Mouse (Mus musculus) adrenal gland, postnatal 14 days (tissue): ENCODE data around the gene Slc6a13. TPM values are rescaled to one million over a fixed set of nuclear protein-coding genes. Genes with fewer than 3 reads are reported as not detected.

Experiments
- DNase-seq: peaks from one replicate; pipeline ENCODE4 v3.0.0; 2021; ENCODE audit warnings: mixed read lengths
- microRNA-seq, 2 experiments: library from miRNA; unstranded; fragments of <30 nt; microRNA quantifications; one replicate each; pipeline ENCODE4 v1.2.0; 2021
- total RNA-seq: library from RNA; stranded (reverse); gene quantifications from 2 replicates; pipeline ENCODE4 v1.2.3, GENCODE M21; 2021

The Slc6a13 gene
- total RNA-seq, 1 experiment from 2014 or later, result 17.9 TPM

DNA sequence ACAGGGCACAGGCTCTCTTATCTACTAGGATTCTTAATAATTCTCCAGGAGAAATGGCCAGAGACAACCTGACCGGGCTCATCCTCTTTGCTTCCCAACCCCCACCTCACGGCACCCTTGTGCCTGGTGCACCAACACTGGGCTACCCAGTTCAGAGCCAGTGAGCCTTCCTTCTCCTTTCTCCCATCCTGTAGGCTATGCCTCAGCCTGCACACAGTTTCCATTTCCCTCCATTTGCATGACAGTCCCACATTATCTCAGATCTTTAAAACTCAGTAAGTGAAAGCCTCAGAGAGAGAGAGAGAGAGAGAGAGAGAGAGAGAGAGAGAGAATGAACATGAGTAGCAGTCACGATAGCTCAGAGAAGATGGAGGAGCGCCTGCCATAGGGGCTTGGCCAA is 78.2 kb downstream of the Slc6a13 start:
- DNase-seq, result no peak

- no peak for DNase-seq
Observed at GRCm38 (mm10) chr6:121380576-121380975, 80.5 kb downstream of the Slc6a13 start.

DNA sequence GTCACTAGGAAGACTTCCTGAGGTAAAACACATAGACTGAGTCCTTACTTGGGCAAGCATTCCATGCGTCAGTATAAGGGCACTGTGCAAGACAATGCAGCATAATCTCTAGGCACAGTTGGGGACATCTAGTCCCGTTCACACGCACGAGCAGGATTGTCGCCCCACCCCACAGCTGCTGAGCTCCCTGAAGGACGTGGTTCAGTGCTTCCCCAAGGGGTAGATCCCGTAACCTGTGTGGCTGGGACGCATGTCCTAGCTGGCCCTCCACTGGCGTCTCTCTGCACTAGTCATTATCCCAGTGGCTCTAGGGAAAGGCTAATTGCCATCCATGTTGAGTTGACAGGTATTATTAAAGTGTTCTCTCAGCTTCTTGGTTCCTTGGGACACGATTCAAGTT is 82.0 kb downstream of the Slc6a13 start:
- no peak for DNase-seq

DNA sequence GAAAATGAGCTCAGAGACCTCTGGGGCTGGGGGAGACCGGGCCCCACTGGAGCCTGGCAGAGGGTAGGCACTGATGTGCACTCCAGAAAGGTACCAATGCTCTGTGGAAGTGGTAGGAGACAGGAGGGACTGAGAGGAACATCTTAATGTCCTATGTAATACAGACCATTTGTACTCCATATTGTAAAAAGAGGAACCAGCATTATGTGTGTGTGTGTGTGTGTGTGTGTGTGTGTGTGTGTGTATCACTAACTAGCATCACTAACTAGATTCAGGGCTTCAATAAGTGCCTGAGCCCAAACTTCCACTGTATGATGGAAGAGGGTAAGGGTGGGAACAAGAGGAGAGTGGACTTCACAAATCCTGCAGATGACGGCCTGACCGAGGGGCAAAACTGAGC is 85.4 kb downstream of the Slc6a13 start:
- no peak for DNase-seq

Small RNA genes within 50 kb of the gene (microRNA-seq; reads per million reads assigned to microRNA genes)
- gene Gm24855, result 0 reads per million in 2 experiments

Other genes starting within 250 kb of the Slc6a13 start
- 56.9 and 59.6 TPM in 2 replicates for gene Mical3, start 169.2 kb upstream of the Slc6a13 start, total RNA-seq
- 11.9 and 12.7 TPM in 2 replicates for gene Pex26, start 116.6 kb upstream of the Slc6a13 start, total RNA-seq
- 15.9 and 17.5 TPM in 2 replicates for gene Tuba8, start 89.5 kb upstream of the Slc6a13 start, total RNA-seq
- 1.2 and 1.9 TPM in 2 replicates for gene Usp18, start 54.3 kb upstream of the Slc6a13 start, total RNA-seq
- gene Slc6a12, start 42.8 kb downstream of the Slc6a13 start, total RNA-seq, result 1.9 and 8.0 TPM in 2 replicates
- gene Iqsec3, start 173.5 kb downstream of the Slc6a13 start, total RNA-seq, result 3.6 and 4.1 TPM in 2 replicates